Mouse (Mus musculus): Measurements from ENCODE around the gene Psmd6.
A peak's percentile ranks its signal among the peaks of the same experiment; 100 is the strongest.

Psmd6 gene

GRCm38 (mm10) chr14:14120230-14121096, at the start of gene Psmd6:
TSS of gene Psmd6 (minus strand) at chr14:14120984.
- DNase-seq, result peak; percentile 91

DNA sequence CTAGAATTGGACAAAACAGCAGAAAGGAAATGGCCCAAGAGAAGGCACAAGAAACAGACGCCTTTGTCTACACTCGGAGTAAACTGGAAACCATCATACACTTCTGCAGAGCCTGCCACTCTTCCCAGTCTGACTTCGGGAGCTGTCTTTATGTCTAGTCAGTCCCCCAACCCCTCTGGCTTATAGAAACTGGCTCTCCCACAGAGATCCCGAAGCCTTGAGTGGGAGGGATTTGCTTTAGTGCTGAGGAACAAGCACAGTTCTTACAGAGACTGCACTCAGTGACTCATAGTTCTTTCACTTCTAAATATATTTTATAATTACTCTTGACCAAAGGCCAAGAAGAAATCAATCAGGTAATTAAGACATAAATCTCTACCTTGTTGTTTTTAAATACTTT, 10.1 kb downstream of the Psmd6 start:
- DNase-seq, result no peak

DNA sequence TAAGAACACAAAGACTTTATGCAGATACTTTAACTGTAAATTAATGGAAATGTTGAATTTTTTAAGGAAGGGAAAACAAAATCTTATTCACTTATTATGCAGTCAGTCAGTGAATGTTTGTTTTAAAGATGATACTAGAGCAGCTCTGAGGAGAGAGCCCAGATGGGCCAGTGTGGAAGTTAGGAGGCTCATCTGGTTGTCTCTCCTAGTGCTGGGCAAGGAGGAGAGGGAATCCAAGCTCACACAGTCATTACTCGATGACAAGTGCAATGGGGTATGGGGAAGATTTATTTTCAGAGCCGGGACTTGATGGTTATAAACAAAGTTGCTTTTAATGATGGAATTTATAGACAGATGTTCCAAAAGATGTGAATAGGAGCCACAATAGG, 15.9 kb downstream of the Psmd6 start:
- no peak for DNase-seq

DNA sequence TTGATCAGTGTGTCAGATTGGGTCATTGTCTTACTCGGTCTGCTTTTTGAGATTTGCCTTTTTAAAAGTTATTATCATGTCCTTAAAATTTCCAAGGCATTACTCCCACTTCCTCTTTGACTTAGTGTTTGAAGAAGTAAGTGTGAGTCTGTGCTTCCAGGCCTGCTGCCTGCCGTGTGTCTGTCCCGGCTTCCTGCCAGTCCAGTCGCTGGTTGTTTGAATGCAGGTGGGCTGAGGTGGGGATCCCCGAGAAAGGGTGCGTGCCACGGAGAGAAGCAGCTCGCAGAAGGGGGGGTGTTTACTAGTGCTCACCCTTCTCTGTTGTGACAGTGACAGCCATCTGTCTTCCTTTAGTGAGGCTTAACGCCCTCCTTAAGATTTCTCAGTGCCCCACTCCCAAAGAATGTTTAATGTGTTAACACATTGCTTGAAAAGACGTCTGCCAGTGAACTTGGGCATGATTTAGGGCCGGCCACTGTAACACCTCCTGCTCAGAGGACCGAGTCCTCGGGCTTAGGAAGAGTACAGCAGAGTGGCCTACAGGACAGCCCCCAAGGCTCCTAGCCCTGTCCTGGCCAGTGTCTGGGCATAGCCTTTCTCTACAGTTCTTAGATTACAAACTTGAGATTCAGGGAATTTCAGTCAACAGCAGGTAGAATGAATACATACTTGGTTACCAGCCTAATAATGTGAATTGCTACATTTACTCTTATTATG, 16.4 kb downstream of the Psmd6 start:
- no peak for DNase-seq

GRCm38 (mm10) chr14:14101296-14101695, 19.5 kb downstream of the Psmd6 start:
- no peak for DNase-seq

DNA sequence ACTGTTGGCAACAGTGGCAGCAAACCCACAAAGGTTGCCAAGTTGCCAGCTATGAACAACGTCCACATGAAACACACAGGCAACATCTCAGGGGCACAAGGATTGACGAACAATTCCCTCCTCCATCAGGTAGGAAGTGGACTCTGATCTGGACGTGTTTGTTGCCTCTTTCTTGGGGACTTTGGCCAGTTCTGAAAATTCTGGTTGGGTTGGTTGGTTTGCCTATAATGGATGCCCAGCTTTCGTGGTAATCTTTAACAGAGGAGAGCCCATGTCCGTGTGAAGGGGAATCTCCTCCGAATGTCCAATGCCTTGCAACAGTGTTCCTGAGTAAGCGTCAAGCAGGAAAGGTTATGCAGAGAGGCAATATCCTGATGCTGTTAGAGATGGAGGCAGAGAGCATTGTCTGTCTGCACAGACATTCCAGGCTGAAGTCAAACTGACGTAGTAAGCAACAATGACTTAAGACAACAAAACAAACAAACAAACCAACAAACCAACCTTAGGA, 20.0 kb downstream of the Psmd6 start:
- DNase-seq, result no peak

DNA sequence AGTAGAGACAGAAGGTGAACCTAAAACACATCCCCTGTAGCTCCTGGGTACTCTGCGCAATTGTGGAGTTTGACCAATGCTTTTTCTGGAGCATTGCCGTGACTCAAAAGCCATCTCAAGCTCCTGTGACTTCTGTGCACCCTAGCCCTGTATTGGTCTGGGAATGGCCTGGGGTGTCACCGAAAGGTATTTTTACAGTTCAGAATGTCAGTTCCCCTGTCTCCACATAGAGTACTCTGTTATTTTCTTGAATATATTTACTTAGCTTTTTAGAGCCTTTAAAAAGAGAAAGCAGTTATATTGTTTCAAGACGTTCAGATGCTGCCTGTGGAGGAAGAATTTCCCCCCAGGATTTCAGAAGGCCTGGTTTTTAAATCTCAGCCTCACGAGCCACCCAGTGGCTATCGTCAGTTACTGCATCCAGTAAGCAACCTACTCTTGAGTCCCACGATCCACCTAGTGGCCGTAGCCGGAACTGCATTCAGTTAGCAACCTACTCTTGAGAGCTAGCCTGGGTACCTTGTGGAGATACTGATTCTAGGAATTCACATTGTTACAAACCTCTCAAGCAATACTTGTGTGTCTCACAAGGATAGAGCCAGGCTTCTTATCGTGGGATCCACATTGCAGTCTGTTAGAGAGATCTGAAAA, 22.3 kb downstream of the Psmd6 start:
- peak; percentile 86 for DNase-seq

- no peak for DNase-seq
These were observed 30.2 kb downstream of the Psmd6 start for GRCm38 (mm10) chr14:14090571-14090970.

- no peak for DNase-seq
These were observed 32.6 kb downstream of the Psmd6 start for GRCm38 (mm10) chr14:14088016-14088791.

- no peak for DNase-seq
These were observed 33.4 kb downstream of the Psmd6 start for GRCm38 (mm10) chr14:14087348-14087747.

DNA sequence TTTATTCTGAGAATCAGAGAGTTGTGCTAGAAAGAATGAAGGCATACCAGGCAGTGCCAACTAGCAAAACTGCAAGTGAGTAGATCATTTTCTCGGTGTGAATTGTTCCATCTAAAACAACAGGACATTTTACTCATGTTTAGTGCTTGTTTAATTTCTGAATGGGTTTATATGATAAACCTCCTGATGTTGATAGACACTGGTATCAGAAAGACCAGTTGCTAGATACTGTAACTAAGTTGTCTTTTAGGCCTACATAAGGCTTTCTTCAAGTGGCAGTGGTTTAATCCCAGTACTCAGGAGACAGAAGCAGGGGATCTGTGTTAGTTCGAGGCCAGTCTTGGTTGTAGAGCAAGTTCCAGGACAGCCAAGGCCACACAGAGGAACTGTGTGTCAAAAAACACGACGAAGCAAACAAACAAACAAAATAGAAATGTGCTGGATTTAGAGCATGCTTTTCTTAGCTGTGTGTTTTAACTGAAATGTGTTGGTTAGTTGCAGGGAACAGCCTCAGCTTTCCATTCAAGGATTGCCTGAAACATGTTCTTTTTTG, 34.0 kb downstream of the Psmd6 start:
- no peak for DNase-seq

- no peak for DNase-seq
These were observed 37.0 kb downstream of the Psmd6 start for GRCm38 (mm10) chr14:14083811-14084210.

DNA sequence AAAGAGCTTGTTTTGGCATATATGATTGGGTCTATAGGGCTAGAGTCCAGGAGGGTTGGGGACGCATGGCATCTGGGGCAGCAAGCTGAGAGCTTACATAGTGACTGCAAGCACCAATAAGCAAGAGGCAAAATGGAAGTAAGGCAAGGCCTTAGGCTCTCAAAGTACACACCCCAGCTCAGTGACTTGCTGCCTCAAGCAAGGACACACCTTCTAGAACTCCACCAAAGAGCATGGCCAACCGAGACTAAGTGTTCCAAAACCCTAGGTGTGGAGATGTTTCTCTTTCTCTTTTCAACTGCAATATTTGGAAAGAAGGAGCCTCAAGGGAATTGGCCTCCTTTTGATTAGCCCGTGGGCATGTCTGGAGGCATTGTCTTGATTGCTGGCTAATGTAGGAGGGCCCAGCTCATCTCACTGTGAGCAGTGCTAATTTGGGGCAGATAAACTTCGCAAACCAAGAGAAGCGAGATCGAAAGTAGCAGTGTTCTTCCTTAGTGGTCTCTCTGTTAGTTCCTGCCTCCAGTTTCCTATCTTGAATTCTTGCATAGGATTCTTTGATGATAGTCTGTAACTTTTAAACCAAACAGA, 40.1 kb downstream of the Psmd6 start:
- DNase-seq, result no peak

DNA sequence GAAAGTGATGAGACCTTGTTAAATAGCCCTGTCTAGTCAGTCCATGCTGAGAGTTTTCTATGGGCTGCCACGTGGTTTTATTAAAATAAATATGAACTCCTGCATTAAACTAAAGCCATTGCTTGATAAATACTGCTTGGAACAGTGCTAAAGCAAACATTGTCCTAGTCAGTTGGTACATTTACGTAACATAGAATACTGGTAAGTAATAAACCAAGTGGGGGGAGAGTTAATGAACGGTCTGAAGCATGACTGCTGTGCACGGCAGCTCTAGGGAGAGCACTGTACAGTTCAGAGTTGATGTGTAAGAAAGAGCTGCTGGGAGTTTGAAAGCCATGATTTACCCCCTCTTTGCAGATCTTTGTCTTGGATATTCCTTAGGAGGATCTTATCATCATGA, 49.3 kb downstream of the Psmd6 start:
- DNase-seq, result no peak

DNA sequence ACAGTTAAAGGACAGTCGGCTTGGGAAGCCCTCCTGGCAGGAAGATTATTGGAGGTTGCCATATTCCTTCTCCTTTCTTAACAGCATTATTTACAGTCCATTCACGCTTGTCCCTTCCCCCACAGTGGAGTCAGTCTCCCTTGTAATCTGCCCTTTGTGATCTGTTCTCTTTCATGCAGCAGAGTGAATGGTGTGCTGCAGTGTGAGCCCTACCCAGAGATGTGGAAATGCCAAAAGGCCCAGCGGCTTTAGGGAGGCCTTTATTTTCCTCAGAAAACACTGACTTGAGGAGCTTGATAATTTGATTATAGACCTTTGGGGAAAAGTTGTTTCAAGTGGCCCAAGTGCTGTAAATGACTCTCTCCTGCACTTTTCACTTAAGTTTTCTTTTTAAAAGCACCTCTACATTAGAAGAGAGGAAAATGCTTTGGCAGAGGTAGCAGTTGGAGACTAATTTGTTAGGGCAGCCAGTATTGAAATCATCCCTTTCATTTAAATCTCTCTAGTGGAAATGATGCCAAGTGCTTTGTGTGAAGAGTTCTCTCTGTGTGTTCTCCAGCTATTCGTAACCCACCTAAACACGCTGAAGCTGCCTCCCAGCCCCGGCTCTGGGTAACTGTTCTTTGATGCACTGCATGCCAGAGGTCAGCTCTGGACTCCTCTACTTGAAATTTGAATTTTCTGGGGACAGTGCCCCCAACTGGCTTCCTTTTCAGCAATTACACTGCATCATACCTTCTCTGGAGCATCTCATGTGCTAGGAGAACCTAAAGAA, 50.1 kb downstream of the Psmd6 start:
- no peak for DNase-seq

GRCm38 (mm10) chr14:14068553-14068952, 52.2 kb downstream of the Psmd6 start:
- no peak for DNase-seq

GRCm38 (mm10) chr14:14067648-14068472, 52.9 kb downstream of the Psmd6 start:
- peak; percentile 19 for DNase-seq

DNA sequence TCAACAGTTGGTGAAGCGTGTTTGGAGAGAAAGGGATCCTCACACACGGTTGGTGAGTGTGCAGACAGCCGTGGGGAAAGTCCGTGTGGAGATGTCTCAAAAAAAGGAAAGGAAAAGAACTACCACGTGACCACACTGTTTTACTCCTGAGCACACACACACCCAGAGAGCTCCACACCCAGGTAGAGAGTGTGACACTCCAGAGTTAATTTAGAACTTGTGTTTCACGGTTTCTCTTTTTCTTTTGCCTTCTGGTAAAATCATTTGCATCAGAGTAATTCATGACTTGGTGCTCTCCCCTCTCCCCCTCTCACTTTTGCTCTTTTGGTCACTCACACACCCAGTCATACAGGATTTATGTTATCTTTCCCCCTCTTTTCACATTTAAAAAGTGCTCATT, 54.5 kb downstream of the Psmd6 start:
- no peak for DNase-seq

DNA sequence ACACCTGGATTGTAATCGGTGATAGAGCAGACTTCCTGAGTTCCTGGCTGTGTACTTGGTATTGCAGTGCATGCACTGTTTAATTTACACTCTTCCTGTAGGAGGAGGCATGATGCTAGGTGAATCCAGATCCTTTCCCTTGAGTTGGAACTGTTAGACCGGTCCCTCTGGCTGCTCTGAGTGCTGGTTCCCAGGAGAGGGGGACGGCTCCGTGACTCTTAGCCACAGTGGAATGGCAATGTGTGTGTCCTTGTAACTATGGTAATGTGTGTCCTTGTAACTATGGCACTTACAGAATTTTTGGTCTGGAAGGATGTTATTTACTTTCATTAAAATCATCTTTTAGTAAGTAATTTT, 55.7 kb downstream of the Psmd6 start:
- no peak for DNase-seq

DNA sequence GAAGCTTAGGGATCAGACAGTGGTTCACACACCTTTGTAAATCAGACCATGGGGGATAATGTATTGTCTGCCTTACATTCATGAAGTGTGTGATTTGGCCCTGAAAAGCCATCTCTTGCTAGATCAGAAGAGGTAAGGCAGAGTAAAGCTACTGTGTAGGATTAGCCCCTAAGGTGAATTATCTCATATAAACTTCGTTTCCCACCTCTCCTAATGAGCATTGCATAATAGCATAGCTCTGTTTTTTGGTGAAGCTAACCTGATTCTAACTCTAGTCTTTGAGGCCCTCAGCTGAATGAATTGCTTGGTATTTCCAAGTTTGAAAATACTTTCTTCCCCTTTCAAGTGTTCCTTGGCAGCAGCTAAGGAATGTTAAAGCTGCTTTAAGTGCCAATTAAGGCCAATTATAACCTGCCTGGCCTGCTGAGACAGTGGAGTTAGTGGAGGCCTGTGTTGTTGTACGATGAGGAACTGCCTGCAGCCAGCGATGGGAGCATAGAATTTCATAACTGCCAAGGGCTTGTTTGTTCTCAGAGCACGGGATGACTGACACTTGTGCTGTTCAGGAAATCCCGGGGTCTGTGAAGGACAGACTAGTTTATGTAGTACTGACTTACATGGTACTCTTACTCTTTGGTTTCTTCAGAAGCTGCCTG, 56.2 kb downstream of the Psmd6 start:
- no peak for DNase-seq
